Mouse (Mus musculus) gastrocnemius, postnatal 10 days (tissue): ENCODE results near the gene Olfr782. TPM values are rescaled to one million over a fixed set of nuclear protein-coding genes. Genes with fewer than 3 reads are reported as not detected.
"Not testable (repeated sequence)": the region's sequence is repeated elsewhere in the genome, so short reads cannot be mapped to it uniquely, and the experiment has no call there.

Source experiments
- DNase-seq: peaks from one replicate; pipeline ENCODE4 v3.0.0; 2021; ENCODE audit warnings: mixed read lengths
- long read RNA-seq, 2 experiments: library from polyadenylated mRNA; stranded (forward); transcript quantifications; one replicate each; pipeline ENCODE4 v2.0.0; 2021
- total RNA-seq, 2 experiments: library from RNA; stranded (reverse); gene quantifications; 2 replicates each; pipeline ENCODE4 v1.2.3; 2021

Gene Olfr782
- total RNA-seq = not detected
- long read RNA-seq, experiment 1 = 0 reads
- long read RNA-seq, experiment 2 = 0 reads

DNA sequence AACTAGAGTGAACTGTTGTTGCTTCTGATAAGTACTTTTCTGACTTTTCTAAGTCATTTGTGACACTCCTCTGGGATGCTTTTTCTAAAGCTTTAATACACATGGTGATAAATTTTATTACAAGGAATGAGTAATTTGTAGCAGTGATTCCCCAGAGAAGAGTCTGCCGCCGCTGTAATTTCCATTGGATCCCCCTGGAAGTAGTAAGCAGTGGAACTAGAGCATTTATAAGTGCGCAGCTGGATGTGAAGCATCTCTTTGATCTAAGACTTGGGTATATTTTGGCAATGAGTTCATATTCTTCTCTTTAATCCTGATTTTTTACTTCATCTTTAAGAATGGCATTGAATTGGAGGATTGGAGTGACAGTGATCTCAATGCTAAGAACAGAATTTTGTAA is at the start of gene Olfr782:
Gene Olfr782, plus strand, starts transcription at position 301 of the 400 bp plus-strand sequence.
- no peak for DNase-seq

DNA sequence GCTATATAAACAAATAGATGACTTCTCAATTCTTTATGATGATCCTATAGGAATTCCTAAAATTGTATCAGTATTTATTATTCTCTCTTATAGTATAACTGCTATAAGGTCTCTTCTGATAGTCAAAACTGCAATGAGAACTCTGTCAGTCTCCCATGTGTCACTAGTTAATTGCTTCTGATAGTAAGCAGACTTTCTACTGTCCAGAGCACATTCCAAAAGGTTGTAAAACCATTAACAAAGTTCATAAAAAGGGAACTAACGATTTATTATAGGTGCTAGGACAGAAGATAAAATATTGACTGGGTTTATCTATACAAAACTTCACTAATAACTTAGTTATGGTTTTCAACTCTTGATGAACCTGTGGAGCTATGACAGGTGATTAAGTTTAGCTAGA is 35.7 kb upstream of the Olfr782 start:
- not testable (repeated sequence) for DNase-seq

DNA sequence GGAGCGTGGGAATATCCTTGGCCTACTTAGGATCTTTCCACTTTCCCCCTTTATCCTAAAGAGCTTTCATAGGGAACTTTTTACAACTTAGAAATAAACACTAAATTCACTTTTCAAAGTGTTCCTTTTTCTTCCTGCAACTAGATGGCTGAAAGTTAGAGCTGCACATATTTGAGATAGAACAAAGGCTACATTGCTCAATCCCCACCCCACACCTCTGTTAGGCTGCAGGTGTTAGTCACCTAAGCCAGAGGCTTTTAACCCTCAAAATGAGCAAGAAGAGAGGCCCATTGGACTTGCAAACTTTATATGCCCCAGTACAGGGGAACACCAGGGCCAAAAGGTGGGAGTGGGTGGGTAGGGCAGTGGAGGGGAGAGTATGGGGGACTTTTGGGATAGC is 35.1 kb upstream of the Olfr782 start:
- not testable (repeated sequence) for DNase-seq

DNA sequence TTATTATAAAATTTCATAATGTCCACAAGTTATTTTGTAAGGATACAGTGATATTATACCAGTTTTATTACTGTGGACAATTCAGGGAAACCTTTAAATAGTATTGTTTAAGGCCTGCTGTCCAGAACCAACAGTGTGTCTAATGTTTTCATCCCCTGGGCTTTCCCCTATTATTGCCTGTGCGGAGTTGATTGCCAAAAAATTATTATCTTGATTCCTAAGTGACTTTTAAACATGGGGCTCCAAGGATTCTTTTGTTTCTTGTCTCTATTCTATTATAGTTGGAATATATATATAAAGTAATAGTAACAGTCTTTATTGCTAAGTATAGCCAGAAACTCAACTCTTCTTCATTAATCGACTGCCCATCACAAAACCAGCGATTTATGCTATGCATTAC is 30.8 kb upstream of the Olfr782 start, which contains the start of gene Olfr780:
Gene Olfr780, plus strand, starts transcription at position 301 of the 400 bp plus-strand sequence.
- DNase-seq = no peak

DNA sequence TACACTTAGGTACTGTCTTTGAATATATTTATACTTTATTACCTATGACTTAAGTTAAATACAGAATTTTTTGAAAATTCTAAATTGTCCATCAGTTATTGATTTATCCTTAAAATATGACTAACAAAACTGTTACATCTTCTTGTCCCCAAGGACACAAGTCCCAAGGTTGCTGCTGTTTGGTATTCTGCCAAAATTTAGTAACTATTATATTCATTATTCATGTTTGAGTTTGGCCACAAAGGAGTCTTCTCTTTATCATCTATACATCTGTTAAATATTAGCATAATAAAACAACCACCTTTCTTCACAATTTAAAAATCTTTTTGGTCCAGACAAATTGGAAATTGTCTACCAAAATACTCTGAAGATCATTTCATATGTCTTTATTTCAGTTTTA is 20.1 kb upstream of the Olfr782 start, which contains the start of gene Olfr781:
Gene Olfr781, plus strand, starts transcription at position 301 of the 400 bp plus-strand sequence.
- no peak for DNase-seq

DNA sequence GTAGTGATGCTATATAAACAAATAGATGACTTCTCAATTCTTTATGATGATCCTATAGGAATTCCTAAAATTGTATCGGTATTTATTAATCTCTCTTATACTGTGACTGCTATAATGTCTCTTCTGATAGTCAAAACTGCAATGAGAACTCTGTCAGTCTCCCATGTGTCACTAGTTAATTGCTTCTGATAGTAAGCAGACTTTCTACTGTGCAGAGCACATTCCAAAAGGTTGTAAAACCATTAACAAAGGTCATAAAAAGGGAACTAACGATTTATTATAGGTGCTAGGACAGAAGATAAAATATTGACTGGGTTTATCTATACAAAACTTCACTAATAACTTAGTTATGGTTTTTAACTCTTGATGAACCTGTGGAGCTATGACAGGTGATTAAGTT is 3.8 kb downstream of the Olfr782 start:
- not testable (repeated sequence) for DNase-seq

DNA sequence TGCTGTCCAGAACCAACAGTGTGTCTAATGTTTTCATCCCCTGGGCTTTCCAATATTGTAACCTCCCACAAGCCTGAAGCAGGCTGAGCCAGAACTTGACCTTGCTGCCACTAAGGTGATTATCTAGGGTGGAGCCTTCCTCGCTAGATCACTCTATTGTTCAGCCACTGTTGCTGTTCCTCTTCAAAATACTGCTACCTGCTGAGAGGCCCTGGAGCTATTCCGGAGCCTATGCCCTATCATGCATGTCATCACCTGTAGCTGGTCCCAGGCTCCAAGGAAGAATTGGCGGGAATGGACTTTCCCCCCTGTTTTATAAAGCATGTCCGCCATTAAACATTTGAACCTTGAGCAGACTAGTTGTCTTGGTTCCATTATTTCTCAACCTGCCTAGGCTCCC is 7.8 kb downstream of the Olfr782 start:
- DNase-seq = not testable (repeated sequence)

DNA sequence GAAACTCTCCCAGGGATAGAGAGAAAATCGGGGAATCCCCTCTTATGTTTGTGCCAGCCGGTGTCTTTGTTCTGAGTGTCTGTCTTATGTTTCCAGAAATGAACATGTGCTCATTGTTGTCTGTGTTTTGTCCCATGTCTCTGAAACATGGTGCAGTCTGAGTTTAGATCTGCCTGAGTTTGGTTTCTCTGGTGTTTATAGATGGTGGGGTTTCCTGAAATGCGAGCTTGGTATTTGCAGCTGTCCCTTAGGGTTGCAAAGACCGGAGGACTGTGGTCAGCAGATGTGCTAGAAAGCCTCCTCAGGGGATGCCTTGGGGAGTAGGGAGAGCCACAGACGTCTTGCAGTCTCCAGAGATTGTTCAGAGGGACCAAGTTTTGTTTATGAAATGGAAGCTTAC is 8.7 kb downstream of the Olfr782 start:
- DNase-seq = no peak

DNA sequence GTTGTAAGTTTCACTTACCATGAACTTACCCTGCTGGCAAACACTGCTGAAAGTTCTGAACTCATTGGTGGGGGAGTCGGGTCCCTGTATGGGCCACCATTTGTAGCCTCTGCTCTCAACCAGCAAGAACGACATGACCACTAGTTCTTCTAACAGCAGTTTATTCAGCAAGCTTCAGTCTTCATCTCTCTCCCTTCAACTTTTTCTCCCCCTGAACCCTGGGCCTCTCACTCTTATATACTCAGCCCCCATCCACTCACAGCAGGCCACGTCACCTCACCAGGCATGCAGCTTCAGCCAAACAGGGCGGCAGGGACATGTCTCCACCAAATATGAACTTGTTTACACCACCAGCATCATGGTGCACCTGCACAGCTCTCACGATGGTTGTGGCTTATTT is 25.4 kb downstream of the Olfr782 start:
- not testable (repeated sequence) for DNase-seq

DNA sequence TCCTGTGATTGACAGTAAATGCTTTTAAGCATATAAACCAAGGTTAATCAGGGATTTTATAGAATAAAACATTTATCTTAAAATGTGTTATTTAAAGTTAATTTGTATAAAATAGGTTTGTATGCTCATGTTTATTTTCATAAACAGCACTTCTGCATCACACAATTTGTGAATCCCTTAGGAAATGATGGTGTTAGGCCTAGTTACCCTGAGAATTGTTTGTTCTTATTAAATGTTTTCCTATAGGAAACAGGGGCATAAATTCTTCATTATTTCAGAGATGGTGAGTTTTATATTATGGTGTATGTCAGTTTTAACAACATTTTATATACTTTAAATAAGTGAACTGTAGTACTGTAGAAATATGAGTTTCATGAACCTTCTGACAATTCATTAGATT is 35.1 kb downstream of the Olfr782 start, which contains the start of gene Olfr784:
Gene Olfr784, plus strand, starts transcription at position 301 of the 400 bp plus-strand sequence.
- no peak for DNase-seq

DNA sequence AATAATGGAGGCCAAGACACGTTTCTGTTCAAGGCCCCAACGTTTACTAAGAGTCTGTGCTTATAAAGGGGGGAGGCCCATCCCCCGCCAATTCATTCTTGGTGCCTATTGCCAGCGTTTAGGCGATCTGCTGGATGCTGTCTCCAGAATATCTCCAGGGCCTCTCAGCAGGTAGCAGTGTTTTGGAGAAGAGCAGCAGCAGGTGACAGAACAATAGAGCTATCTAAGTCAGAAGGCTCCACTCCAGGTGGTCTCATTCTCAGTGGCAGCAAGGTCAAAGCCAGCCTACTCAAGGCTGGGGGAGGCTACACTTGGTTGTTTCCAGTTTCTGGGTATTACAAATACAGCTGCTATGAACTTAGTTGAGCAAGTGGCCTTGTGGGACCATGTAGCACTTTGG is 52.2 kb downstream of the Olfr782 start:
- no peak for DNase-seq

Other genes starting within 250 kb of the Olfr782 start
- not detected for gene Olfr768, start 249.5 kb upstream of the Olfr782 start, total RNA-seq
- gene Olfr769, start 231.0 kb upstream of the Olfr782 start, total RNA-seq = not detected
- not detected for gene Olfr770, start 209.9 kb upstream of the Olfr782 start, total RNA-seq
- gene Olfr771, start 184.1 kb upstream of the Olfr782 start, total RNA-seq = not detected
- not detected for gene Olfr772, start 170.9 kb upstream of the Olfr782 start, total RNA-seq
- not detected for gene Olfr773, start 161.4 kb upstream of the Olfr782 start, total RNA-seq
- gene Olfr774, start 112.6 kb upstream of the Olfr782 start, total RNA-seq = not detected
- gene Olfr775, start 100.4 kb upstream of the Olfr782 start, total RNA-seq = not detected
- gene Olfr776, start 89.7 kb upstream of the Olfr782 start, total RNA-seq = not detected
- gene Olfr777, start 77.4 kb upstream of the Olfr782 start, total RNA-seq = not detected
- not detected for gene Olfr780, start 30.7 kb upstream of the Olfr782 start, total RNA-seq
- not detected for gene Olfr781, start 20.0 kb upstream of the Olfr782 start, total RNA-seq
- not detected for gene Olfr784, start 35.2 kb downstream of the Olfr782 start, total RNA-seq
- gene Olfr785, start 56.6 kb downstream of the Olfr782 start, total RNA-seq = not detected
- gene Olfr786, start 78.5 kb downstream of the Olfr782 start, total RNA-seq = not detected
- not detected for gene Olfr787, start 113.0 kb downstream of the Olfr782 start, total RNA-seq
- gene Olfr788, start 122.1 kb downstream of the Olfr782 start, total RNA-seq = not detected
- gene Olfr789, start 135.9 kb downstream of the Olfr782 start, total RNA-seq = not detected
- gene Olfr790, start 149.6 kb downstream of the Olfr782 start, total RNA-seq = not detected
- not detected for gene Olfr791, start 172.9 kb downstream of the Olfr782 start, total RNA-seq
- not detected for gene Olfr792, start 190.3 kb downstream of the Olfr782 start, total RNA-seq
- gene Olfr794, start 218.8 kb downstream of the Olfr782 start, total RNA-seq = not detected